Mouse (Mus musculus) liver, adult 2 months (tissue): Measurements from ENCODE around the gene Acvr2a.

Experiments
- CTCF ChIP-seq: fragments of 200-500 bp; IDR thresholded peaks from 2 replicates; pipeline ENCODE4 v1.5.1; 2011; ENCODE audit warnings: low read depth, low read length, control low read depth
- POLR2A ChIP-seq: fragments of 200-500 bp; IDR thresholded peaks from 2 replicates; pipeline ENCODE4 v1.6.1; 2011; ENCODE audit warnings: low read length, control low read depth; ENCODE audit not compliant: insufficient read depth; ENCODE audit errors: extremely low read depth

- TF ChIP-seq CTCF = no peak
- TF ChIP-seq POLR2A = no peak
These were observed 1.2 kb downstream of the Acvr2a start for GRCm38 (mm10) chr2:48815039-48815590.
